ENCODE assay signal across 12 mouse cellular contexts in genomic region chr9:44283183-44283582, GRCm38 (mm10). TPM values are rescaled to one million over a fixed set of nuclear protein-coding genes. Genes with fewer than 3 reads are reported as not detected.
"Had no signal": no experiment of that assay in that cellular context is flagged by ENCODE, and none has a peak within 500 bp of the region (broad histone marks: within the 10 kb centered on the region; RNA-seq: fewer than 3 reads in every experiment).

No protein-coding gene starts in this region.

- H3K27ac ChIP-seq: kidney, embryonic 15.5 days; limb, embryonic 12.5 days; midbrain, embryonic 13.5 days; neural tube, embryonic 15.5 days had no signal

- ATAC-seq: midbrain, embryonic 13.5 days had no signal

- DNase-seq: kidney, adult 2 months; kidney, postnatal 14 days; liver; right cerebral cortex, adult 18-20 months; right cerebral cortex, postnatal 25 days; thymus, postnatal 4 days had no signal

- H3K4me3 ChIP-seq: kidney, embryonic 15.5 days; limb, embryonic 12.5 days; midbrain, embryonic 13.5 days; myocyte; neural tube, embryonic 15.5 days had no signal

RNA-seq across cellular contexts. Expression of gene Pdzd3, which starts 31.9 kb away (rescaled TPM):
- polyA plus RNA-seq: limb, embryonic 12.5 days; neural tube, embryonic 11.5 days had no signal
